Mouse (Mus musculus) MEL (cell line): ENCODE measurements at regions not wholly inside any gene's neighbourhood (a gene's known extent, or its start where the extent isn't known, plus 50 kb on each side); places are given as distances from the start of the nearest gene placed in this dataset.

Experiments used
- DNase-seq: peaks from one replicate; pipeline ENCODE4 v3.0.0; 2011; ENCODE audit warnings: low read depth, low spot score
- H3K27ac ChIP-seq: 2 replicates; pipeline ENCODE4 v1.5.1; 2012; ENCODE audit warnings: low read depth, mild to moderate bottlenecking, control low read depth, low read length, moderate library complexity; ENCODE audit not compliant: control insufficient read depth
- H3K27me3 ChIP-seq, 2 experiments: fragments of 150-350 bp in 1 of 2; sonication (generic) in 1 of 2; 2 replicates each; pipeline ENCODE4 v1.6.1; 2012; ENCODE audit warnings: low read length in 2 of 2, mild to moderate bottlenecking in 2 of 2, improper control_type of control experiment in 1 of 2, moderate library complexity in 1 of 2; ENCODE audit not compliant: insufficient read depth in 2 of 2, control insufficient read depth in 1 of 2
- H3K36me3 ChIP-seq, 2 experiments: 2 replicates each; pipeline ENCODE4 v1.6.1; 2012 to 2014; ENCODE audit warnings: low read length in 2 of 2, improper control_type of control experiment in 1 of 2, inconsistent platforms in 1 of 2, mild to moderate bottlenecking in 1 of 2; ENCODE audit not compliant: insufficient read depth in 2 of 2, control insufficient read depth in 1 of 2
- H3K4me1 ChIP-seq, 2 experiments: fragments of 150-350 bp in 1 of 2; sonication (generic) in 1 of 2; 2 replicates each; pipeline ENCODE4 v1.6.1; 2012; ENCODE audit warnings: low read length in 2 of 2, improper control_type of control experiment in 1 of 2, mild to moderate bottlenecking in 1 of 2; ENCODE audit not compliant: insufficient read depth in 2 of 2, control insufficient read depth in 1 of 2
- H3K4me3 ChIP-seq, 2 experiments: fragments of 150-350 bp in 1 of 2; sonication (generic) in 1 of 2; 2 replicates each; pipeline ENCODE4 v1.5.1; 2012; ENCODE audit warnings: low read depth in 2 of 2, low read length in 2 of 2, mild to moderate bottlenecking in 2 of 2, moderate library complexity in 2 of 2, control low read depth in 1 of 2, improper control_type of control experiment in 1 of 2; ENCODE audit not compliant: control insufficient read depth in 1 of 2, insufficient read depth in 1 of 2
- H3K79me2 ChIP-seq: 2 replicates; pipeline ENCODE4 v1.6.1; 2012; ENCODE audit warnings: mild to moderate bottlenecking, low read length, moderate library complexity; ENCODE audit not compliant: control insufficient read depth, poor library complexity, insufficient read depth
- H3K9ac ChIP-seq: 2 replicates; pipeline ENCODE4 v1.6.1; 2012; ENCODE audit warnings: low read depth, mild to moderate bottlenecking, control low read depth, low read length, moderate library complexity; ENCODE audit not compliant: control insufficient read depth, poor library complexity, severe bottlenecking
- H3K9me3 ChIP-seq: fragments of 150-350 bp; sonication (generic); replicated peaks from 2 replicates; pipeline ENCODE4 v1.6.1; 2012; ENCODE audit warnings: mild to moderate bottlenecking, low read length, improper control_type of control experiment, moderate library complexity; ENCODE audit not compliant: insufficient read depth
- BHLHE40 ChIP-seq: IDR thresholded peaks from 2 replicates; pipeline ENCODE4 v1.6.1; 2012; ENCODE audit warnings: low read depth, mild to moderate bottlenecking, inconsistent platforms, low read length, improper control_type of control experiment, borderline replicate concordance
- CHD1 ChIP-seq: IDR thresholded peaks from 2 replicates; pipeline ENCODE4 v1.6.1; 2012; ENCODE audit warnings: low read depth, mild to moderate bottlenecking, inconsistent platforms, low read length, improper control_type of control experiment
- CTCF ChIP-seq, 3 experiments: IDR thresholded peaks in 2 of 3; conservative IDR thresholded peaks in 1 of 3; 2 replicates each; pipeline ENCODE4 v1.5.1; 2011 to 2012; ENCODE audit warnings: low read length in 3 of 3, low read depth in 2 of 3, mild to moderate bottlenecking in 2 of 3, improper control_type of control experiment in 1 of 3, inconsistent platforms in 1 of 3, mixed read lengths in 1 of 3, moderate library complexity in 1 of 3; ENCODE audit not compliant: control insufficient read depth in 1 of 3, insufficient read depth in 1 of 3, poor library complexity in 1 of 3, severe bottlenecking in 1 of 3
- ELF1 ChIP-seq: IDR thresholded peaks from 2 replicates; pipeline ENCODE4 v1.6.1; 2014; ENCODE audit warnings: low read depth, mild to moderate bottlenecking, inconsistent platforms, low read length, improper control_type of control experiment, moderate library complexity
- ETS1 ChIP-seq: IDR thresholded peaks from 2 replicates; pipeline ENCODE4 v1.6.1; 2012; ENCODE audit warnings: low read depth, mild to moderate bottlenecking, inconsistent platforms, low read length, improper control_type of control experiment, moderate library complexity
- GABPA ChIP-seq: IDR thresholded peaks from 2 replicates; pipeline ENCODE4 v1.6.1; 2012; ENCODE audit warnings: low read depth, mild to moderate bottlenecking, inconsistent platforms, low read length, improper control_type of control experiment, moderate library complexity
- GATA1 ChIP-seq: IDR thresholded peaks from 2 replicates; pipeline ENCODE4 v1.6.1; 2011; ENCODE audit warnings: low read depth, low read length, improper control_type of control experiment
- HCFC1 ChIP-seq: IDR thresholded peaks from 2 replicates; pipeline ENCODE4 v1.6.1; 2012; ENCODE audit warnings: low read depth, mild to moderate bottlenecking, inconsistent platforms, low read length, improper control_type of control experiment, moderate library complexity
- JUND ChIP-seq: IDR thresholded peaks from 2 replicates; pipeline ENCODE4 v1.6.1; 2011; ENCODE audit warnings: low read depth, mild to moderate bottlenecking, improper control_type of control experiment, low read length
- KAT2A ChIP-seq: conservative IDR thresholded peaks from 2 replicates; pipeline ENCODE4 v1.6.1; 2012; ENCODE audit warnings: low read depth, low read length, improper control_type of control experiment, inconsistent platforms
- MAFK ChIP-seq: IDR thresholded peaks from 2 replicates; pipeline ENCODE4 v1.6.1; 2011; ENCODE audit warnings: low read depth, mild to moderate bottlenecking, low read length, improper control_type of control experiment, borderline replicate concordance
- MAX ChIP-seq: IDR thresholded peaks from 2 replicates; pipeline ENCODE4 v1.6.1; 2011; ENCODE audit warnings: low read length, improper control_type of control experiment
- MEF2A ChIP-seq: IDR thresholded peaks from 2 replicates; pipeline ENCODE4 v1.6.1; 2014; ENCODE audit warnings: low read depth, mild to moderate bottlenecking, inconsistent platforms, low read length, improper control_type of control experiment; ENCODE audit not compliant: poor library complexity, insufficient replicate concordance, severe bottlenecking; ENCODE audit errors: extremely low read depth
- MXI1 ChIP-seq: IDR thresholded peaks from 2 replicates; pipeline ENCODE4 v1.6.1; 2011; ENCODE audit warnings: mild to moderate bottlenecking, low read depth, low read length, improper control_type of control experiment
- MYB ChIP-seq: IDR thresholded peaks from 2 replicates; pipeline ENCODE4 v1.6.1; 2011; ENCODE audit warnings: mild to moderate bottlenecking, low read depth, low read length, improper control_type of control experiment
- NELFE ChIP-seq: IDR thresholded peaks from 2 replicates; pipeline ENCODE4 v1.6.1; 2011; ENCODE audit warnings: low read depth, low read length, improper control_type of control experiment
- POLR2AphosphoS2 ChIP-seq: IDR thresholded peaks from 2 replicates; pipeline ENCODE4 v1.6.1; 2011; ENCODE audit warnings: low read length, improper control_type of control experiment
- POLR2AphosphoS5 ChIP-seq: IDR thresholded peaks from 2 replicates; pipeline ENCODE4 v1.6.1; 2012; ENCODE audit warnings: low read depth, borderline replicate concordance, mild to moderate bottlenecking, inconsistent platforms, low read length, moderate library complexity, mixed read lengths
- RAD21 ChIP-seq: IDR thresholded peaks from 2 replicates; pipeline ENCODE4 v1.6.1; 2011; ENCODE audit warnings: mild to moderate bottlenecking, low read depth, low read length, improper control_type of control experiment
- RCOR1 ChIP-seq: IDR thresholded peaks from 2 replicates; pipeline ENCODE4 v1.6.1; 2012; ENCODE audit warnings: low read depth, mild to moderate bottlenecking, inconsistent platforms, low read length, improper control_type of control experiment
- SMC3 ChIP-seq: IDR thresholded peaks from 2 replicates; pipeline ENCODE4 v1.6.1; 2011; ENCODE audit warnings: low read depth, low read length, improper control_type of control experiment
- TAL1 ChIP-seq: IDR thresholded peaks from 2 replicates; pipeline ENCODE4 v1.6.1; 2012; ENCODE audit warnings: mild to moderate bottlenecking, inconsistent platforms, low read length, moderate library complexity, mixed read lengths
- TBP ChIP-seq: IDR thresholded peaks from 2 replicates; pipeline ENCODE4 v1.8.0; 2011; ENCODE audit warnings: low read depth, low read length, improper control_type of control experiment
- TCF12 ChIP-seq: IDR thresholded peaks from 2 replicates; pipeline ENCODE4 v1.6.1; 2014; ENCODE audit warnings: low read depth, mild to moderate bottlenecking, inconsistent platforms, low read length, improper control_type of control experiment, moderate library complexity
- UBTF ChIP-seq: IDR thresholded peaks from 2 replicates; pipeline ENCODE4 v1.6.1; 2012; ENCODE audit warnings: low read depth, mild to moderate bottlenecking, inconsistent platforms, low read length, improper control_type of control experiment, moderate library complexity, borderline replicate concordance; ENCODE audit not compliant: insufficient read depth
- USF2 ChIP-seq, 2 experiments: IDR thresholded peaks; 2 replicates each; pipeline ENCODE4 v1.6.1; 2011 to 2012; ENCODE audit warnings: improper control_type of control experiment in 2 of 2, low read length in 2 of 2, borderline replicate concordance in 1 of 2, inconsistent platforms in 1 of 2, low read depth in 1 of 2, mild to moderate bottlenecking in 1 of 2; ENCODE audit not compliant: insufficient read depth in 1 of 2
- ZNF384 ChIP-seq: IDR thresholded peaks from 2 replicates; pipeline ENCODE4 v1.6.1; 2012; ENCODE audit warnings: low read depth, mild to moderate bottlenecking, inconsistent platforms, low read length, improper control_type of control experiment

GRCm38 (mm10) chr3:149169442-149169841 is 179.1 kb upstream of the Adgrl2 start:
- no peaks in the 10 kb centered on the region for H3K36me3 ChIP-seq
- TF ChIP-seq NELFE (no peak), GATA1 (no peak), CTCF (IDR thresholded peaks at IDR 0.05 in 2 of 3, conservative IDR thresholded peaks at IDR 0.05 in 1 of 3; ENCODE audit: control insufficient read depth in 1 of 3, insufficient read depth in 1 of 3, low read depth in 2 of 3, low read length in 3 of 3, poor library complexity in 1 of 3, severe bottlenecking in 1 of 3) (no peak), MAX (no peak), CHD1 (no peak), KAT2A (no peak), ZNF384 (no peak), RCOR1 (no peak), POLR2AphosphoS2 (no peak), HCFC1 (no peak), UBTF (no peak), TBP (no peak), MXI1 (no peak), TCF12 (no peak), ELF1 (no peak)
- H3K79me2 ChIP-seq: no peaks in the 10 kb centered on the region
- H3K27me3 ChIP-seq: no peaks in the 10 kb centered on the region; a peak in 1 of 4 replicates
- no peaks in the 10 kb centered on the region for H3K4me1 ChIP-seq
- no peaks in the 10 kb centered on the region for H3K9me3 ChIP-seq
- no peak overlapping the region for H3K9ac ChIP-seq
- H3K27ac ChIP-seq: no peak overlapping the region
- no peak for DNase-seq
- no peak overlapping the region for H3K4me3 ChIP-seq

- no peak for DNase-seq
- H3K9ac ChIP-seq: no peak overlapping the region
- TF ChIP-seq MAFK (peak; percentile 63; the same call in 1 of the 2 replicates), MEF2A (no peak)
- TF ChIP-seq, all 39 proteins: peak for 1
- no peaks in the 10 kb centered on the region for H3K9me3 ChIP-seq
- H3K27me3 ChIP-seq: no peaks in the 10 kb centered on the region; a peak in 1 of 4 replicates
- H3K36me3 ChIP-seq: no peaks in the 10 kb centered on the region
- H3K4me3 ChIP-seq: no peak overlapping the region
- no peaks in the 10 kb centered on the region for H3K4me1 ChIP-seq
- H3K27ac ChIP-seq: no peak overlapping the region
- H3K79me2 ChIP-seq: no peaks in the 10 kb centered on the region
Observed at GRCm38 (mm10) chr3:149167997-149168396, 177.6 kb upstream of the Adgrl2 start.

- H3K9ac ChIP-seq: no peak overlapping the region
- DNase-seq: no peak
- H3K27ac ChIP-seq: no peak overlapping the region
- no peaks in the 10 kb centered on the region for H3K36me3 ChIP-seq
- no peaks in the 10 kb centered on the region for H3K4me1 ChIP-seq
- no peaks in the 10 kb centered on the region for H3K27me3 ChIP-seq
- no peaks in the 10 kb centered on the region for H3K9me3 ChIP-seq
- no peaks in the 10 kb centered on the region for H3K79me2 ChIP-seq
- H3K4me3 ChIP-seq: no peak overlapping the region
- TF ChIP-seq TCF12: no peak
- TF ChIP-seq GATA1: no peak
- TF ChIP-seq RCOR1: no peak
- no peak for TF ChIP-seq BHLHE40
- TF ChIP-seq MYB: no peak
- TF ChIP-seq KAT2A: no peak
- TF ChIP-seq SMC3: no peak
- no peak for TF ChIP-seq JUND
- no peak for TF ChIP-seq HCFC1
- no peak for TF ChIP-seq GABPA
- no peak for TF ChIP-seq TAL1
- no peak for TF ChIP-seq RAD21
- no peak for TF ChIP-seq ETS1
- no peak for TF ChIP-seq ZNF384
- no peak for TF ChIP-seq POLR2AphosphoS5
- no peak for TF ChIP-seq MEF2A
- no peak for TF ChIP-seq USF2 (IDR thresholded peaks at IDR 0.05; ENCODE audit: borderline replicate concordance in 1 of 2, insufficient read depth in 1 of 2, low read depth in 1 of 2, low read length in 2 of 2)
Observed at GRCm38 (mm10) chr3:149164804-149165203, 174.4 kb upstream of the Adgrl2 start.
